ENCODE assay signal across 8 mouse cellular contexts in the genomic region with DNA sequence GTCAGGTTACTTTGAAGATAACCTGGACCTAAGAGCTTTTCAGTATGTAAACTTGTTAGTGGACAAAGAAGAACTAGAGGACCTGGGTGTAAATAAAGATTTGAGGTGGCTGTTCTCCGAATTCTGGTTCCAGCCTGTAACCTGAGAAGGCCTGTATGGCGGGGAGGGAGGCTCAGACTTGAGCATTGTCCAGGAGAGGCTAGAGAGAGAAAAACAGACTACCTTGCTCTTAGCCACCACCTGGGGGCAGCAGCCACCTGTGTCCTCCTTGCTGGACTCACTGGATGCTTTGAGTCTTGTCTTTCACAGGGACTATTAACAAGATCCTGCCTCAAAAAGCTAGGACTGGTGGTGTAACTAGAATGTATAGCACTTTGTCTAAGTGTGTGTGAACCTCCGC. TPM values are rescaled to one million over a fixed set of nuclear protein-coding genes. Genes with fewer than 3 reads are reported as not detected.
DNase-seq lines count a peak whose midpoint lies in the region; ATAC-seq and TF ChIP-seq lines count a peak whose summit lies in the region.

No protein-coding gene starts in this region.

- H3K4me3 ChIP-seq in spleen, adult 2 months (ENCODE audit: extremely low read depth, insufficient read depth, insufficient read length) = no peak overlapping the region
- H3K4me3 ChIP-seq in intestine, postnatal 0 days (ENCODE audit: low read depth, low read length) = no peak overlapping the region
- H3K4me3 ChIP-seq in stomach, embryonic 15.5 days (replicated peaks) = no peak overlapping the region

- H3K36me3 ChIP-seq in spleen, adult 2 months (ENCODE audit: control insufficient read depth, insufficient read depth, low read length) = peaks cover 42% of the 10 kb centered on the region
- peaks cover 71% of the 10 kb centered on the region for H3K36me3 ChIP-seq in intestine, postnatal 0 days (ENCODE audit: control insufficient read depth, insufficient read depth)
- peaks cover 65% of the 10 kb centered on the region for H3K36me3 ChIP-seq in stomach, embryonic 15.5 days

- no peaks in the 10 kb centered on the region for H3K27me3 ChIP-seq in spleen, adult 2 months (ENCODE audit: control insufficient read depth, insufficient read depth, low read length)
- H3K27me3 ChIP-seq in intestine, postnatal 0 days (replicated peaks; ENCODE audit: control insufficient read depth, insufficient read depth, low read length) = no peaks in the 10 kb centered on the region
- H3K27me3 ChIP-seq in stomach, embryonic 15.5 days (replicated peaks) = no peaks in the 10 kb centered on the region

- WGBS in spleen, adult 2 months = 79% methylated on average over 3 of the region's 3 CpGs
- 39% methylated on average over 3 of the region's 3 CpGs for WGBS in intestine, postnatal 0 days
- WGBS in stomach, embryonic 15.5 days = 42% methylated on average over 3 of the region's 3 CpGs

- no peak for TF ChIP-seq POLR2A in spleen, adult 2 months (IDR thresholded peaks at IDR 0.05; ENCODE audit: low read depth, low read length)

- H3K4me1 ChIP-seq in spleen, adult 2 months (ENCODE audit: control insufficient read depth, insufficient read depth, insufficient read length) = peaks cover 10% of the 10 kb centered on the region; the same call in 1 of the 2 replicates
- no peaks in the 10 kb centered on the region for H3K4me1 ChIP-seq in intestine, postnatal 0 days (replicated peaks; ENCODE audit: control insufficient read depth, insufficient read depth, low read length)
- peaks cover 9% of the 10 kb centered on the region for H3K4me1 ChIP-seq in stomach, embryonic 15.5 days

- no peaks in the 10 kb centered on the region for H3K9me3 ChIP-seq in intestine, postnatal 0 days (ENCODE audit: control insufficient read depth)
- no peaks in the 10 kb centered on the region for H3K9me3 ChIP-seq in stomach, embryonic 15.5 days

- H3K9ac ChIP-seq in intestine, postnatal 0 days (ENCODE audit: low read depth, low read length) = no peak overlapping the region
- no peak overlapping the region for H3K9ac ChIP-seq in stomach, embryonic 15.5 days

- DNase-seq in spleen, adult 2 months (ENCODE audit: low read depth in 1 of 2, low spot score in 2 of 2) = peak; percentile 37 to 49
- no peak for DNase-seq in spleen, adult 12 weeks (ENCODE audit: low spot score)
- DNase-seq in brain, adult 2 months (ENCODE audit: low read depth, low spot score) = peak; percentile 75
- DNase-seq in forelimb bud, embryonic 11.5 days (ENCODE audit: low read depth, low spot score) = peak; percentile 77
- peak; percentile 73 for DNase-seq in lung, postnatal 25 days (ENCODE audit: low spot score)
- DNase-seq in right cerebral cortex, adult 18-20 months = no peak

- H3K4me2 ChIP-seq in intestine, postnatal 0 days (replicated peaks; ENCODE audit: low read depth) = no peak overlapping the region
- no peak overlapping the region for H3K4me2 ChIP-seq in stomach, embryonic 15.5 days

- H3K27ac ChIP-seq in spleen, adult 2 months (ENCODE audit: insufficient read depth, low read length) = no peak overlapping the region
- no peak overlapping the region for H3K27ac ChIP-seq in intestine, postnatal 0 days (ENCODE audit: low read depth, low read length)
- H3K27ac ChIP-seq in stomach, embryonic 15.5 days = no peak overlapping the region

- peak; percentile 91; the same call in 1 of the 2 replicates for TF ChIP-seq CTCF in spleen, adult 2 months (IDR thresholded peaks at IDR 0.05; ENCODE audit: extremely low read depth, insufficient read depth, insufficient read length, insufficient replicate concordance)
- TF ChIP-seq CTCF in intestine, postnatal 0 days (IDR thresholded peaks at IDR 0.05; ENCODE audit: low read depth) = peak; percentile 93

- peak; percentile 66; the same call in 1 of the 2 replicates for ATAC-seq in intestine, postnatal 0 days
- ATAC-seq in stomach, embryonic 15.5 days (ENCODE audit: insufficient read depth, low FRiP score, low read depth) = peak; percentile 79

RNA-seq across cellular contexts. Expression of a gene that starts 9.7 kb away (rescaled TPM):
- polyA plus RNA-seq in spleen, adult 2 months (2012; rRNA removed) = 206 and 242 TPM in 2 replicates
- 164 and 168 TPM in 2 replicates for polyA plus RNA-seq in intestine, postnatal 0 days (2015; fragmentation: Nextera tagmentation; extraction: Ambion mirVana)
- 383 and 461 TPM in 2 replicates for polyA plus RNA-seq in stomach, embryonic 15.5 days (2015; fragmentation: Nextera tagmentation; extraction: Ambion mirVana)

RNA-seq across cellular contexts. Expression of a gene that starts 12.5 kb away (rescaled TPM):
- polyA plus RNA-seq in spleen, adult 2 months (2012; rRNA removed) = 6.9 and 8.0 TPM in 2 replicates
- polyA plus RNA-seq in intestine, postnatal 0 days (2015; fragmentation: Nextera tagmentation; extraction: Ambion mirVana) = 26.2 and 30.1 TPM in 2 replicates
- 32.2 and 43.5 TPM in 2 replicates for polyA plus RNA-seq in stomach, embryonic 15.5 days (2015; fragmentation: Nextera tagmentation; extraction: Ambion mirVana)

RNA-seq across cellular contexts. Expression of a gene that starts 22.9 kb away (rescaled TPM):
- 18.3 and 22.3 TPM in 2 replicates for polyA plus RNA-seq in spleen, adult 2 months (2012; rRNA removed)
- polyA plus RNA-seq in intestine, postnatal 0 days (2015; fragmentation: Nextera tagmentation; extraction: Ambion mirVana) = 10.7 and 11.1 TPM in 2 replicates
- 29.1 and 31.8 TPM in 2 replicates for polyA plus RNA-seq in stomach, embryonic 15.5 days (2015; fragmentation: Nextera tagmentation; extraction: Ambion mirVana)

RNA-seq across cellular contexts. Expression of a gene that starts 34.9 kb away (rescaled TPM):
- 35.0 and 37.7 TPM in 2 replicates for polyA plus RNA-seq in spleen, adult 2 months (2012; rRNA removed)
- polyA plus RNA-seq in intestine, postnatal 0 days (2015; fragmentation: Nextera tagmentation; extraction: Ambion mirVana) = 53.1 and 54.1 TPM in 2 replicates
- 132 and 142 TPM in 2 replicates for polyA plus RNA-seq in stomach, embryonic 15.5 days (2015; fragmentation: Nextera tagmentation; extraction: Ambion mirVana)

RNA-seq across cellular contexts. Expression of a gene that starts 47.2 kb away (rescaled TPM):
- polyA plus RNA-seq in spleen, adult 2 months (2012; rRNA removed) = 72.3 and 77.7 TPM in 2 replicates
- 12.0 and 13.6 TPM in 2 replicates for polyA plus RNA-seq in intestine, postnatal 0 days (2015; fragmentation: Nextera tagmentation; extraction: Ambion mirVana)
- 31.7 and 32.6 TPM in 2 replicates for polyA plus RNA-seq in stomach, embryonic 15.5 days (2015; fragmentation: Nextera tagmentation; extraction: Ambion mirVana)

Comparison
In these comparisons a context has a peak if more than half of its experiments do, and no peak if none do; other contexts are left out.
1. DNase-seq: peak in spleen, adult 2 months (2 of 2), brain, adult 2 months (single experiment), forelimb bud, embryonic 11.5 days (single experiment) and lung, postnatal 25 days (single experiment); none in spleen, adult 12 weeks (single experiment) and right cerebral cortex, adult 18-20 months (single experiment).